Mouse (Mus musculus) heart, postnatal 25 days (tissue): Measurements from ENCODE around the gene A030003K21Rik. TPM values are rescaled to one million over a fixed set of nuclear protein-coding genes. Genes with fewer than 3 reads are reported as not detected.
"Not testable (repeated sequence)": the region's sequence is repeated elsewhere in the genome, so short reads cannot be mapped to it uniquely, and the experiment has no call there.

Experiments used
- DNase-seq: peaks from one replicate; pipeline ENCODE4 v3.0.0; 2022; ENCODE audit warnings: low spot score
- intact Hi-C: fragments of 180-260 bp; cut with DNase I; formaldehyde crosslinking; loops from one replicate; pipeline ENCODE4 v1.15.1; 2025
- total RNA-seq, 2 experiments: library from RNA; stranded (reverse); gene quantifications; 2 replicates each; pipeline ENCODE4 v1.2.3; 2021

The A030003K21Rik gene
- total RNA-seq, 2 experiments from 2014 or later, result not detected

GRCm38 (mm10) chr1:82924650-82925049, 18.5 kb downstream of the A030003K21Rik start, which contains the start of gene A030014E15Rik:
A030014E15Rik (plus strand) TSS chr1:82924917.
- intact Hi-C loops, result no loop called here
- no peak for DNase-seq

GRCm38 (mm10) chr1:82913434-82913833, 29.8 kb downstream of the A030003K21Rik start:
- DNase-seq, intact Hi-C loops: not testable (repeated sequence)

GRCm38 (mm10) chr1:82913025-82913424, 30.2 kb downstream of the A030003K21Rik start, which contains the start of gene A030005L19Rik:
A030005L19Rik (plus strand) TSS chr1:82913325.
- no peak for DNase-seq
- intact Hi-C loops, result no loop called here

- intact Hi-C loops, result no loop called here
- no peak for DNase-seq
Measured at GRCm38 (mm10) chr1:82905886-82906285, 37.3 kb downstream of the A030003K21Rik start.

GRCm38 (mm10) chr1:82901201-82901600, 42.0 kb downstream of the A030003K21Rik start:
- no peak for DNase-seq
- intact Hi-C loops, result no loop called here

GRCm38 (mm10) chr1:82900567-82900966, 42.6 kb downstream of the A030003K21Rik start:
- no peak for DNase-seq
- intact Hi-C loops, result no loop called here

GRCm38 (mm10) chr1:82893269-82893668, 49.9 kb downstream of the A030003K21Rik start:
- DNase-seq, result no peak
- intact Hi-C loops, result no loop called here

Other genes starting within 250 kb of the A030003K21Rik start
- 100 to 1,000 TPM; 178 to 193 TPM for gene Mff, start 218.5 kb downstream of the A030003K21Rik start, total RNA-seq
- not detected for gene Tm4sf20, start 174.9 kb downstream of the A030003K21Rik start, total RNA-seq
- gene Gm47791, start 172.1 kb downstream of the A030003K21Rik start, total RNA-seq, result not detected
- gene Agfg1, start 103.9 kb downstream of the A030003K21Rik start, total RNA-seq, result 10 to 100 TPM; 30.7 to 32.2 TPM
- not detected for gene A030005L19Rik, start 30.1 kb downstream of the A030003K21Rik start, total RNA-seq
- gene A030014E15Rik, start 18.5 kb downstream of the A030003K21Rik start, total RNA-seq, result not detected
- not detected for gene Gm6217, start 12.0 kb downstream of the A030003K21Rik start, total RNA-seq
- not detected for gene Gm7544, start 12.6 kb upstream of the A030003K21Rik start, total RNA-seq
- not detected for gene Gm47955, start 16.9 kb upstream of the A030003K21Rik start, total RNA-seq
- gene Gm47959, start 57.2 kb upstream of the A030003K21Rik start, total RNA-seq, result not detected
- under 1 TPM; 0.29 to 0.45 TPM for gene Slc19a3, start 95.1 kb upstream of the A030003K21Rik start, total RNA-seq
- not detected for gene Krtap28-10, start 99.1 kb upstream of the A030003K21Rik start, total RNA-seq
- not detected for gene Gm47969, start 101.5 kb upstream of the A030003K21Rik start, total RNA-seq
- gene A030005K14Rik, start 116.0 kb upstream of the A030003K21Rik start, total RNA-seq, result not detected
- gene Krtap28-13, start 117.5 kb upstream of the A030003K21Rik start, total RNA-seq, result not detected
- not detected for gene Ccl20, start 173.4 kb upstream of the A030003K21Rik start, total RNA-seq
- not detected for gene Daw1, start 216.4 kb upstream of the A030003K21Rik start, total RNA-seq